Mouse (Mus musculus) stomach, embryonic 16.5 days (tissue): ENCODE measurements around the gene Msi2. TPM values are rescaled to one million over a fixed set of nuclear protein-coding genes. Genes with fewer than 3 reads are reported as not detected.

ENCODE experiments used
- ATAC-seq: fragments of 200-750 bp; cut with Nextera tagmentation; 2 replicates; pipeline ENCODE4 v1.8.0; 2017; ENCODE audit warnings: moderate number of reproducible peaks, moderate TSS enrichment; ENCODE audit not compliant: insufficient read depth, low FRiP score
- H3K27ac ChIP-seq: fragments of 300-500 bp; sonication (generic); 2 replicates; pipeline ENCODE4 v1.5.1; 2014; ENCODE audit warnings: low read length
- H3K27me3 ChIP-seq: fragments of 300-500 bp; sonication (generic); 2 replicates; pipeline ENCODE4 v1.6.1; 2014; ENCODE audit warnings: low read length, control low read depth, mixed read lengths; ENCODE audit not compliant: control insufficient read depth, insufficient read depth
- H3K36me3 ChIP-seq: fragments of 300-500 bp; sonication (generic); 2 replicates; pipeline ENCODE4 v1.6.1; 2014; ENCODE audit warnings: low read length; ENCODE audit not compliant: control insufficient read depth, insufficient read depth
- H3K4me1 ChIP-seq: fragments of 300-500 bp; sonication (generic); 2 replicates; pipeline ENCODE4 v1.6.1; 2014; ENCODE audit warnings: low read length, control low read depth, mixed read lengths; ENCODE audit not compliant: control insufficient read depth, insufficient read depth
- H3K4me2 ChIP-seq: fragments of 300-500 bp; sonication (generic); 2 replicates; pipeline ENCODE4 v1.6.1; 2014; ENCODE audit warnings: low read depth, low read length, mixed read lengths
- H3K4me3 ChIP-seq: fragments of 300-500 bp; sonication (generic); replicated peaks from 2 replicates; pipeline ENCODE4 v1.5.1; 2014; ENCODE audit warnings: mild to moderate bottlenecking, low read length
- H3K9ac ChIP-seq: fragments of 300-500 bp; sonication (generic); 2 replicates; pipeline ENCODE4 v1.6.1; 2014; ENCODE audit warnings: low read length
- H3K9me3 ChIP-seq: fragments of 300-500 bp; sonication (generic); replicated peaks from 2 replicates; pipeline ENCODE4 v1.6.1; 2016; ENCODE audit warnings: low read length, control low read depth; ENCODE audit not compliant: control insufficient read depth
- WGBS: fragments of 180-500 bp; shearing (Covaris S2); extraction: QIAGEN DNeasy Blood & Tissue Kit; methylation state at CpG from one replicate; pipeline ENCODE4 v1.1.7; 2014; 5-methylcytosine and 5-hydroxymethylcytosine counted together
- polyA plus RNA-seq: library from polyadenylated mRNA; unstranded; fragments of >200 nt; fragmentation: Nextera tagmentation; extraction: Ambion mirVana; gene quantifications from 2 replicates; pipeline ENCODE4 v1.2.1, GENCODE M21; 2015

The Msi2 gene
- polyA plus RNA-seq, 1 experiment from 2014 or later: 11.7 TPM

GRCm38 (mm10) chr11:88716061-88716994 lies 2.0 kb downstream of the Msi2 start:
- Histone ChIP-seq H3K9me3 (no peaks in the 10 kb centered on the region), H3K9ac (peak overlapping the region; percentile 99), H3K4me3 (peak overlapping the region; percentile 90), H3K4me1 (peaks cover 17% of the 10 kb centered on the region), H3K27ac (peak overlapping the region; percentile 54; the same call in 1 of the 2 replicates), H3K27me3 (no peaks in the 10 kb centered on the region), H3K36me3 (peaks cover 3% of the 10 kb centered on the region; the same call in 1 of the 2 replicates), H3K4me2 (peak overlapping the region; percentile 90)
- 4% methylated on average over 23 of the region's 23 CpGs for WGBS
- ATAC-seq: no peak

- Histone ChIP-seq H3K27me3 (no peaks in the 10 kb centered on the region), H3K27ac (no peak overlapping the region), H3K9ac (peak overlapping the region; percentile 13), H3K36me3 (peaks cover 3% of the 10 kb centered on the region; the same call in 1 of the 2 replicates), H3K4me3 (peak overlapping the region; percentile 90; the same call in 1 of the 2 replicates), H3K4me1 (peaks cover 13% of the 10 kb centered on the region), H3K9me3 (no peaks in the 10 kb centered on the region), H3K4me2 (peak overlapping the region; percentile 90)
- 38% methylated on average over 7 of the region's 7 CpGs for WGBS
- ATAC-seq: no peak
These were observed 3.0 kb downstream of the Msi2 start for GRCm38 (mm10) chr11:88715299-88715698.

- H3K4me3 ChIP-seq: no peak overlapping the region
- no peak for ATAC-seq
These were observed 4.2 kb downstream of the Msi2 start for GRCm38 (mm10) chr11:88714127-88714526.

DNA sequence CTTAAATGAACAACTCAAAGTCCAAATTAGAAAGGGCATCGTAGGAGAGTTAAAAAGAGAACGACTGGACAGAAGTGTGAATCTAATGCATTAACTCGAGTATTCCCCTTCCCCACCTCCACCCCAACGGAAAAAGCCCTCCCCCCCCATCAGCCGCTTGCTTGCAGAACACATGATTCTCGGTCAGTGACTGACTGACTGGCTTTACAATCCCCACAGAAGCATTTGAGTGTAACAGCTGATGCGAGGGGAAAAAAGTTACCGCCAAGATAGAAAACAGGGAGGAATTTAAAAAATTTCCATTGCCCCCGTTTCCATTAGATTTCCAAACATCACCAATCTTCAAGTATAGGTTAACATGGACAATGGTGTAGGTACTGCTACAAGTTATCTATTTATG lies 4.8 kb downstream of the Msi2 start:
- 54% methylated on average over 9 of the region's 9 CpGs for WGBS
- no peaks in the 10 kb centered on the region for H3K27me3 ChIP-seq
- no peak overlapping the region for H3K9ac ChIP-seq
- ATAC-seq: no peak
- H3K4me1 ChIP-seq: peaks cover 13% of the 10 kb centered on the region
- peaks cover 3% of the 10 kb centered on the region; the same call in 1 of the 2 replicates for H3K36me3 ChIP-seq
- H3K27ac ChIP-seq: no peak overlapping the region
- H3K9me3 ChIP-seq: no peaks in the 10 kb centered on the region
- no peak overlapping the region for H3K4me2 ChIP-seq
- H3K4me3 ChIP-seq: no peak overlapping the region

More at GRCm38 (mm10) chr11:88714127-88714526, 4.2 kb downstream of the Msi2 start:
- H3K27me3 ChIP-seq: no peaks in the 10 kb centered on the region
- peaks cover 13% of the 10 kb centered on the region for H3K4me1 ChIP-seq
- no peak overlapping the region for H3K4me2 ChIP-seq
- H3K9me3 ChIP-seq: no peaks in the 10 kb centered on the region
- H3K36me3 ChIP-seq: peaks cover 3% of the 10 kb centered on the region; the same call in 1 of the 2 replicates
- no peak overlapping the region for H3K27ac ChIP-seq
- H3K9ac ChIP-seq: no peak overlapping the region
- 65% methylated on average over 7 of the region's 7 CpGs for WGBS

- H3K9ac ChIP-seq: no peak overlapping the region
- H3K27me3 ChIP-seq: no peaks in the 10 kb centered on the region
- H3K27ac ChIP-seq: no peak overlapping the region
- H3K4me3 ChIP-seq: no peak overlapping the region
- WGBS: 84% methylated on average over 15 of the region's 15 CpGs
- peaks cover 3% of the 10 kb centered on the region; the same call in 1 of the 2 replicates for H3K36me3 ChIP-seq
- ATAC-seq: no peak
- no peak overlapping the region for H3K4me2 ChIP-seq
- H3K9me3 ChIP-seq: no peaks in the 10 kb centered on the region
- H3K4me1 ChIP-seq: peaks cover 4% of the 10 kb centered on the region; the same call in 1 of the 2 replicates
These were observed 8.3 kb downstream of the Msi2 start for GRCm38 (mm10) chr11:88709876-88710614.

DNA sequence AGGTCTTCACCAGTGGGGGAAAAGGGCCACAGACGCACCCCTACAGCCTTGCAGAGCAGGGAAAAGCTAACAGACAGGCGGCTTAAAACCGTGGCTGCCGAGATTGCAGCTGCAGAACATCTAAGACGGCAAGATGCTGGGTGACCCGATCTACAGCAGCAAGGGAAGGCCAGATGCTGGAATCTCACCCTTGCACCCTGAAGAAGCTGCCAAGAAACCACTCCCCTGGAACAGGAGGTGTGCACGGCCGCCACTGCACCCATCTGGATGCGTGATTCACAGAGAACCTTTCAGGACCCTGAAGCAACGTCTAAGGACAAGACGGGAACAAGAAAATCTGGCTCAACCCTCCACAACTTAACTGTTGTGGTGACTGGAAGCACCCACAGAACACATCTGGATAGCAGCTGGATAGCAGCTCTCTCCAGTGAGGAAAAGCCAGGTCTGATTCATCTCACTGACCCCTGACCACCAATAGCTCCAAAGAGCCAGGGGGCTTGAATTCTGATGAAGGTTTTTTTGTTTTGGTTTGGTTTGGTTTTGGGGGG lies 11.0 kb downstream of the Msi2 start:
- ATAC-seq: no peak
- no peak overlapping the region for H3K9ac ChIP-seq
- no peaks in the 10 kb centered on the region for H3K9me3 ChIP-seq
- peaks cover 5% of the 10 kb centered on the region; the same call in 1 of the 2 replicates for H3K4me1 ChIP-seq
- H3K36me3 ChIP-seq: peaks cover 3% of the 10 kb centered on the region; the same call in 1 of the 2 replicates
- H3K4me3 ChIP-seq: no peak overlapping the region
- H3K4me2 ChIP-seq: no peak overlapping the region
- WGBS: 56% methylated on average over 11 of the region's 11 CpGs
- no peak overlapping the region for H3K27ac ChIP-seq
- no peaks in the 10 kb centered on the region for H3K27me3 ChIP-seq

- H3K27me3 ChIP-seq: no peaks in the 10 kb centered on the region
- WGBS: 78% methylated on average over 10 of the region's 10 CpGs
- no peak overlapping the region for H3K9ac ChIP-seq
- no peak overlapping the region for H3K4me3 ChIP-seq
- H3K36me3 ChIP-seq: 0 out of 2 replicates have a peak, but pooled peaks cover under 1% of the 10 kb centered on the region
- peaks cover 13% of the 10 kb centered on the region for H3K4me1 ChIP-seq
- no peak for ATAC-seq
- H3K27ac ChIP-seq: no peak overlapping the region
- H3K4me2 ChIP-seq: no peak overlapping the region
- H3K9me3 ChIP-seq: no peaks in the 10 kb centered on the region
These were observed 13.6 kb downstream of the Msi2 start for GRCm38 (mm10) chr11:88704688-88705087.

- Histone ChIP-seq H3K9me3 (no peaks in the 10 kb centered on the region), H3K27ac (no peak overlapping the region), H3K9ac (no peak overlapping the region), H3K4me1 (peaks cover 13% of the 10 kb centered on the region), H3K36me3 (0 out of 2 replicates have a peak, but pooled peaks cover 6% of the 10 kb centered on the region), H3K27me3 (no peaks in the 10 kb centered on the region), H3K4me2 (no peak overlapping the region), H3K4me3 (no peak overlapping the region)
- 50% methylated on average over 4 of the region's 4 CpGs for WGBS
- no peak for ATAC-seq
These were observed 15.1 kb downstream of the Msi2 start for GRCm38 (mm10) chr11:88703220-88703619.
